Mouse (Mus musculus): Measurements from ENCODE around the gene Atp6v0b. TPM values are rescaled to one million over a fixed set of nuclear protein-coding genes. Genes with fewer than 3 reads are reported as not detected.
A peak's percentile ranks its signal among the peaks of the same experiment; 100 is the strongest.

Gene Atp6v0b
- polyA plus RNA-seq, 1 experiment from 2014 or later = 214 TPM

GRCm38 (mm10) chr4:117906196-117906595, 19.1 kb upstream of the Atp6v0b start:
- Histone ChIP-seq H3K9me3 (no peaks in the 10 kb centered on the region), H3K27me3 (replicated peaks) (no peaks in the 10 kb centered on the region), H3K27ac (no peak overlapping the region), H3K4me1 (peaks cover 10% of the 10 kb centered on the region; the same call in 1 of the 2 replicates), H3K9ac (no peak overlapping the region), H3K4me2 (no peak overlapping the region), H3K4me3 (replicated peaks) (no peak overlapping the region), H3K36me3 (peaks cover 37% of the 10 kb centered on the region)
- WGBS = 83% methylated on average over 3 of the region's 3 CpGs
- no peak for ATAC-seq (ENCODE audit: insufficient read depth, low FRiP score, low read depth)

DNA sequence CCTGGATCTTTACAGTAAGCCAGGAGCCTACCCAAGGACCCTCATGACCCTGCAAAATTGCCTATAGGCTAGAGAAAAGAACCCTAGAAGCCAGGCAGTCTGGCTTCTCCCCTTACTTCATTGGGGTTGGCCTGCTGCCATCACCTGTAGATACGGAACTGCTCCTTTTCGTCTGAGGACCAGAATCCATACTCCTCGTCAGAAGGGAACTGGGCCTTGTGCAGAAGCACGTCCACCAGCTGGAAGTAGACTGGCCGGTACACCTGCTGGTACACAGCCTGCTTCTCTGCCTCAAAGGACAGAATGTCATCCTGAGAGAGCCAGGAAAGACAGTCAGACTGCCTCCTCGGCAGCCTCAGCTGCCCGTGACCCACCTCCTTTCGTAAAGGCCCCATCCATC, 17.6 kb upstream of the Atp6v0b start:
- no peak for ATAC-seq (ENCODE audit: insufficient read depth, low FRiP score, low read depth)
- Histone ChIP-seq H3K9ac (no peak overlapping the region), H3K27me3 (replicated peaks) (no peaks in the 10 kb centered on the region), H3K9me3 (no peaks in the 10 kb centered on the region), H3K36me3 (peaks cover 44% of the 10 kb centered on the region), H3K4me1 (peaks cover 6% of the 10 kb centered on the region; the same call in 1 of the 2 replicates), H3K27ac (no peak overlapping the region), H3K4me2 (no peak overlapping the region), H3K4me3 (replicated peaks) (no peak overlapping the region)
- WGBS = 89% methylated on average over 8 of the region's 8 CpGs

GRCm38 (mm10) chr4:117904094-117904493, 17.0 kb upstream of the Atp6v0b start:
- Histone ChIP-seq H3K4me2 (no peak overlapping the region), H3K4me3 (replicated peaks) (no peak overlapping the region), H3K9ac (no peak overlapping the region), H3K36me3 (peaks cover 51% of the 10 kb centered on the region), H3K9me3 (no peaks in the 10 kb centered on the region), H3K27ac (no peak overlapping the region), H3K27me3 (replicated peaks) (no peaks in the 10 kb centered on the region), H3K4me1 (peaks cover 6% of the 10 kb centered on the region; the same call in 1 of the 2 replicates)
- WGBS = 88% methylated on average over 10 of the region's 10 CpGs
- no peak for ATAC-seq (ENCODE audit: insufficient read depth, low FRiP score, low read depth)

DNA sequence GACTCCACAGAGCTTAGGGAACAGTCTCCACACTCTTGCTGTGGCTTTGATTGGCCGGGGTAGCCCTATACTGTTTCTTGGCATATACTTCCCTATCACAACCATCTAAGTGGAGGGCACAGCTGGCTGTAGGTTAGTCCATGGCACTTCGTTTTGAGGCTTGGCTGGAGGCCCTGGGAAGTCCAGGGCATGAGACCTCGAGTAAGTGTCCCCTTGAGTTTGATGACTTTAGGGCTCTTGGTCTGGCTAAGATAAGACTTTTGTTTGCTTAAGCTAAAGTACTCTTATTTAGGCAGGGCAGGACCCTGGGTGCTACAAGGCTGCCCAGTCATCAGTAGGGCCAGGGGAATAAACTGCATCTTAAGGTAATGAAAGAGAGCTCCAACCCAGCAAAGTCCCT, 11.0 kb upstream of the Atp6v0b start:
- Histone ChIP-seq H3K27ac (no peak overlapping the region), H3K36me3 (peaks cover 58% of the 10 kb centered on the region), H3K4me2 (no peak overlapping the region), H3K4me1 (no peaks in the 10 kb centered on the region), H3K27me3 (replicated peaks) (no peaks in the 10 kb centered on the region), H3K9me3 (no peaks in the 10 kb centered on the region), H3K4me3 (replicated peaks) (no peak overlapping the region), H3K9ac (no peak overlapping the region)
- no peak for ATAC-seq (ENCODE audit: insufficient read depth, low FRiP score, low read depth)
- WGBS = 73% methylated on average over 3 of the region's 3 CpGs

DNA sequence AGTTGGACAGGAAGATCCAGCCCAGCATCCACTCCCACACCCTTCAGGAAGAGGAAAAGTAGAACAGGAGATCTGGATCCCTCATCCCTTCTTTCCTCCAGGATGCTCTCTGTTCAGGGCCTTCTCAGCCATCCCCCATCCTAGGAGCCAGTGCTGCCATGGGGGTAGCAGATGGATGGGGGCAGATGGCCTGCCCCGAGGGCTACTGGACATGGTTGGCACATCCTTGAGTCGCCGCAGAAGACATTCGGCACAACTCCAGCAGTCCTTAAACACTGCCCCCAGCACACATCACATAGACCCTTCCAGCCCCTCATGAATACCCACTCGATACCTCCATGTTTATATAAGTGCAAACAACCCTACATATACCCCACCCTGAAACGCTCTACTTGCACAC, 8.9 kb upstream of the Atp6v0b start:
- WGBS = 91% methylated on average over 6 of the region's 6 CpGs
- ATAC-seq (ENCODE audit: insufficient read depth, low FRiP score, low read depth) = no peak
- H3K36me3 ChIP-seq = peaks cover 52% of the 10 kb centered on the region

DNA sequence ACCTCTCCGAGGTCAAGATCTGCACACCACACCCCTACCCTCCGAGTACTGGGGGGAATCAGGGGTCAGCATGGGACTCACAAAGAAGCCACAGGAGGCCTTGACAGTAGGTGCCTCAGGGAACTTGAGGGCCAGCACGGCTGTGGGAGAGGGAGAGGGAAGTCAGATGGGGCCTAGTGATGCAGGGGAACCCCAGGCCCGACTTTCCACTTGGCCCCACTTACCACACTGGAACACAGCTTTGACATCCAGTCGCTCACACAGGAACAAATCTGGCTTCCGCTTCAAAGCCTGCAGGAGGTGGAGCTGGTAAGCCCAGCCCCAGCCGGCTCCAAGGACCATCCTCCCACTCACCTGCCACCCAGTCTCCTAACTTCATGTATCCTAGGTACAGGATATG, 8.2 kb upstream of the Atp6v0b start:
- peaks cover 6% of the 10 kb centered on the region for H3K4me1 ChIP-seq
- H3K27me3 ChIP-seq (replicated peaks) = no peaks in the 10 kb centered on the region
- no peak overlapping the region for H3K9ac ChIP-seq
- H3K36me3 ChIP-seq = peaks cover 49% of the 10 kb centered on the region
- ATAC-seq (ENCODE audit: insufficient read depth, low FRiP score, low read depth) = no peak
- H3K9me3 ChIP-seq = no peaks in the 10 kb centered on the region
- H3K4me3 ChIP-seq (replicated peaks) = no peak overlapping the region
- 83% methylated on average over 7 of the region's 7 CpGs for WGBS
- no peak overlapping the region for H3K4me2 ChIP-seq
- no peak overlapping the region for H3K27ac ChIP-seq

More for the DNA sequence above, 8.9 kb upstream of the Atp6v0b start:
- no peaks in the 10 kb centered on the region for H3K27me3 ChIP-seq (replicated peaks)
- H3K9ac ChIP-seq = no peak overlapping the region
- no peak overlapping the region for H3K4me2 ChIP-seq
- H3K27ac ChIP-seq = no peak overlapping the region
- no peak overlapping the region for H3K4me3 ChIP-seq (replicated peaks)
- H3K4me1 ChIP-seq = peaks cover 3% of the 10 kb centered on the region
- no peaks in the 10 kb centered on the region for H3K9me3 ChIP-seq

DNA sequence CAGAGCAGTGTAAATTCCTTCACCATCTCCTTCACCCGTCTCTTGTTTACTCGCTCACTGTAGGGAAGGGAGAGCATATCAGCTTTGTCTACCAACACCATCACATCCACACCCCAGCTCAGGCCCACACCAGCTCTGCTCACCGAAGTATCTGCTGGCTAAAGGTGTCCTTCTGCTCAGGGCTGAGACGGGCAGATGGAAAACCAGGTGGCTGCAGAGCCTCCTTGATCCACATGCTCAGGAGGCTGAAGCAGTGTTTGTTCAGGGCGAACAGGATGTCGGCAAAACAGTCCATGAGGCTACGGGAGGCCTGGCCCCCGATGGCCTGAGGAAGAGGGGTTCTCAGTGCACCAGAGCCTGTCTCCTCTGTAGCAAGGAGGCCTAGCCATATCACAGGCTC, 7.5 kb upstream of the Atp6v0b start:
- Histone ChIP-seq H3K27ac (no peak overlapping the region), H3K9ac (no peak overlapping the region), H3K9me3 (no peaks in the 10 kb centered on the region), H3K4me2 (no peak overlapping the region), H3K27me3 (replicated peaks) (no peaks in the 10 kb centered on the region), H3K4me3 (replicated peaks) (no peak overlapping the region), H3K4me1 (peaks cover 6% of the 10 kb centered on the region), H3K36me3 (peaks cover 47% of the 10 kb centered on the region)
- no peak for ATAC-seq (ENCODE audit: insufficient read depth, low FRiP score, low read depth)
- WGBS = 89% methylated on average over 8 of the region's 8 CpGs

- ATAC-seq (ENCODE audit: insufficient read depth, low FRiP score, low read depth) = no peak
- Histone ChIP-seq H3K4me3 (replicated peaks) (no peak overlapping the region), H3K27me3 (replicated peaks) (no peaks in the 10 kb centered on the region), H3K4me2 (no peak overlapping the region), H3K27ac (no peak overlapping the region), H3K4me1 (peaks cover 6% of the 10 kb centered on the region), H3K9ac (no peak overlapping the region), H3K9me3 (no peaks in the 10 kb centered on the region), H3K36me3 (peaks cover 41% of the 10 kb centered on the region)
- WGBS = 18% methylated on average over 9 of the region's 9 CpGs
These were observed 6.2 kb upstream of the Atp6v0b start for GRCm38 (mm10) chr4:117893376-117893775.

- Histone ChIP-seq H3K27ac (no peak within 1 kb of the TSS), H3K4me1 (peaks cover 9% of the 10 kb centered on the region), H3K4me3 (replicated peaks) (peak within 1 kb of the TSS; percentile 79), H3K9ac (peak within 1 kb of the TSS; percentile 44), H3K36me3 (peaks cover 33% of the 10 kb centered on the region), H3K9me3 (no peaks in the 10 kb centered on the region), H3K27me3 (replicated peaks) (no peaks in the 10 kb centered on the region), H3K4me2 (peak within 1 kb of the TSS; percentile 82)
- under 1% methylated on average over 21 of the region's 21 CpGs for WGBS
- ATAC-seq (ENCODE audit: insufficient read depth, low FRiP score, low read depth) = peak; percentile 84
These were observed 4.6 kb upstream of the Atp6v0b start, which contains the start of gene Dph2 for GRCm38 (mm10) chr4:117891738-117892161. Gene Dph2 (minus strand): TSS chr4:117892032.

DNA sequence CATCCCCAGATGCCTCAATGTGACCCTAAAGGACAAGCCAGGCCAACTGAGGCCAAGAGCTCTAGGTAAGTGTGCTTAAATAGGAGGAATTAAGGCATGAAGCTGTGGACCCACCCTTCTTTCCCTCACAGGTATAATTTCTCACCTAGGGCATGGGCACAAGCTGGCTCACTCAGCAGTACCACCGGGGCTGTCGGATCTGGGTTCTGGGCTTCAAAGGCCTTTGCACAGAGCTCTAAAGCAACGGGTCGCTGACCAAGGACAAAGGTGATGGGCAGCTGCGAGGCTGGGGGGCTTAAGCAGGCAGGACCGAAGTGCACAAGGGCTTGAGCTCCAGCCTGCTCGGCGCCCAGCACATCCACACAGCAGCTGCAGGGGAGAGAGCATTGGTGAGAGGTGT, 3.6 kb upstream of the Atp6v0b start:
- ATAC-seq (ENCODE audit: insufficient read depth, low FRiP score, low read depth) = no peak
- Histone ChIP-seq H3K4me2 (peak overlapping the region; percentile 82), H3K27me3 (replicated peaks) (no peaks in the 10 kb centered on the region), H3K9ac (no peak overlapping the region), H3K4me1 (peaks cover 18% of the 10 kb centered on the region), H3K4me3 (replicated peaks) (peak overlapping the region; percentile 79; the same call in 1 of the 2 replicates), H3K27ac (no peak overlapping the region), H3K9me3 (no peaks in the 10 kb centered on the region), H3K36me3 (peaks cover 28% of the 10 kb centered on the region)
- WGBS = 85% methylated on average over 8 of the region's 8 CpGs

GRCm38 (mm10) chr4:117890031-117890430, 2.9 kb upstream of the Atp6v0b start:
- no peak for ATAC-seq (ENCODE audit: insufficient read depth, low FRiP score, low read depth)
- no peak overlapping the region for H3K27ac ChIP-seq
- no peak overlapping the region for H3K4me2 ChIP-seq
- no peaks in the 10 kb centered on the region for H3K9me3 ChIP-seq
- peaks cover 34% of the 10 kb centered on the region for H3K36me3 ChIP-seq
- no peak overlapping the region for H3K9ac ChIP-seq
- no peak overlapping the region for H3K4me3 ChIP-seq (replicated peaks)
- peaks cover 18% of the 10 kb centered on the region for H3K4me1 ChIP-seq
- H3K27me3 ChIP-seq (replicated peaks) = no peaks in the 10 kb centered on the region
- WGBS = 92% methylated on average over 14 of the region's 14 CpGs

DNA sequence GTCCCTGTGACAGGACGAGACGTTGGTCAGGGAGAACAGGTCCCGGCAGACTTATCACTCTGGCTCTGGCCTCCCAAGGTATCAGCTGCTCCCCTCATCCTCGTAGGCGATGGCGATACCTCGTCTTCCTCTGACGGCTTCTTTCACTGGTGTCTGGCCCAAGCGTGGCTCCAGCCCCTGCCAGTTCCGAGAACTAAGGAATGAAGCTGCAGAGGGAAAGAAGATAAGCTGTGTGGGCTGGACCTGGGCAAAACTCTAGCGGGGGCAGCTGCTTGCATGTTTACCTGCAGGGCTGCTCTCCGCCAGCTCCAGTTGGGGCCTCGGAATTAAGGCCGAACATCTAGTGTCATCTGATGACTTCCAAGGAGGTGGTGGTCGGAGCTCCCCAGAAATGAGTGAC, 2.3 kb upstream of the Atp6v0b start:
- WGBS = 86% methylated on average over 15 of the region's 15 CpGs
- ATAC-seq (ENCODE audit: insufficient read depth, low FRiP score, low read depth) = no peak
- Histone ChIP-seq H3K27me3 (replicated peaks) (no peaks in the 10 kb centered on the region), H3K4me3 (replicated peaks) (no peak overlapping the region), H3K4me2 (no peak overlapping the region), H3K9ac (no peak overlapping the region), H3K36me3 (peaks cover 34% of the 10 kb centered on the region), H3K9me3 (no peaks in the 10 kb centered on the region), H3K4me1 (peaks cover 20% of the 10 kb centered on the region), H3K27ac (no peak overlapping the region)

- Histone ChIP-seq H3K4me3 (replicated peaks) (peak overlapping the region; percentile 96), H3K4me1 (peaks cover 30% of the 10 kb centered on the region), H3K4me2 (peak overlapping the region; percentile 93; the same call in 1 of the 2 replicates), H3K27me3 (replicated peaks) (no peaks in the 10 kb centered on the region), H3K36me3 (peaks cover 29% of the 10 kb centered on the region; the same call in 1 of the 2 replicates), H3K9ac (no peak overlapping the region), H3K27ac (no peak overlapping the region), H3K9me3 (no peaks in the 10 kb centered on the region)
- no peak for ATAC-seq (ENCODE audit: insufficient read depth, low FRiP score, low read depth)
- WGBS = 77% methylated on average over 2 of the region's 2 CpGs
These were observed 787 bp upstream of the Atp6v0b start for GRCm38 (mm10) chr4:117887920-117888319.
